Mouse (Mus musculus) midbrain, embryonic 15.5 days (tissue): ENCODE results near the gene Tcam1. TPM values are rescaled to one million over a fixed set of nuclear protein-coding genes. Genes with fewer than 3 reads are reported as not detected.
"Not testable (repeated sequence)": the region's sequence is repeated elsewhere in the genome, so short reads cannot be mapped to it uniquely, and the experiment has no call there.

Source experiments
- ATAC-seq: fragments of 200-750 bp; cut with Nextera tagmentation; replicated peaks from 2 replicates; pipeline ENCODE4 v1.8.0; 2017; ENCODE audit warnings: moderate TSS enrichment
- H3K27ac ChIP-seq: fragments of 300-500 bp; sonication (generic); 2 replicates; pipeline ENCODE4 v1.5.1; 2015; ENCODE audit warnings: mild to moderate bottlenecking, inconsistent platforms
- H3K27me3 ChIP-seq: fragments of 300-500 bp; sonication (generic); replicated peaks from 2 replicates; pipeline ENCODE4 v1.6.1; 2015; ENCODE audit warnings: inconsistent platforms
- H3K36me3 ChIP-seq: fragments of 300-500 bp; sonication (generic); replicated peaks from 2 replicates; pipeline ENCODE4 v1.6.1; 2015; ENCODE audit warnings: inconsistent platforms
- H3K4me1 ChIP-seq: fragments of 300-500 bp; sonication (generic); 2 replicates; pipeline ENCODE4 v1.6.1; 2015; ENCODE audit warnings: inconsistent platforms
- H3K4me2 ChIP-seq: fragments of 300-500 bp; sonication (generic); 2 replicates; pipeline ENCODE4 v1.6.1; 2015; ENCODE audit warnings: inconsistent platforms, mild to moderate bottlenecking, moderate library complexity
- H3K4me3 ChIP-seq: fragments of 300-500 bp; sonication (generic); 2 replicates; pipeline ENCODE4 v1.5.1; 2015; ENCODE audit warnings: mild to moderate bottlenecking, inconsistent platforms
- H3K9ac ChIP-seq: fragments of 300-500 bp; sonication (generic); 2 replicates; pipeline ENCODE4 v1.6.1; 2015; ENCODE audit warnings: mild to moderate bottlenecking, inconsistent platforms
- H3K9me3 ChIP-seq: fragments of 300-500 bp; sonication (generic); 2 replicates; pipeline ENCODE4 v1.6.1; 2016; ENCODE audit warnings: inconsistent platforms
- WGBS: fragments of 180-500 bp; shearing (Covaris S2); methylation state at CpG from one replicate; pipeline ENCODE4 v1.1.7; 2015; ENCODE audit warnings: mixed read lengths; 5-methylcytosine and 5-hydroxymethylcytosine counted together
- polyA plus RNA-seq: library from polyadenylated mRNA; unstranded; fragments of >200 nt; fragmentation: Nextera tagmentation; extraction: Ambion mirVana; gene quantifications from 2 replicates; pipeline ENCODE4 v1.2.1, GENCODE M21; 2015

Gene Tcam1
- 0.12 and 0.20 TPM in 2 replicates for polyA plus RNA-seq

DNA sequence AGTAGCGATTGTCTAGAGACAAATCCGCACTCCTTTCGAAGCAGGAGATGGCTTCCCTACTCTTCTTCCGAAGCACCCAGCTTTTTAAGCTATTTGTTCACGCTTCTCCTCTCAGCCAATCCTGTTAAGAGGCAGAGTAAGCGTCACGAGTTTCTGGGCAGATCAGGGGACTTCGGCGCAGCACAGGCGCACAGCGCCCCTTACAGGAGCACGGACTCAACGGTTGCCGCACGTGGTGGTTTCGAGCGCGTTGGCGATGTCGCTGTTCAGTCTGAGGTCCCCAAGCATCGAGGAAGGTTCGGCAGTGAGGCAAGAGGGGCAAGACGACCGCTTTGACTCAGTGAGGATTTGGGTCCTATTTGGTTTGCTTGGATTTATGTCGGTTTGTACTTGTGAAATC lies at the start of gene Tcam1:
Gene Tcam1 (plus strand): TSS at position 219 of the 400 bp plus-strand sequence.
- peak within 1 kb of the TSS; percentile 25 for H3K4me3 ChIP-seq
- 7% methylated on average over 25 of the region's 25 CpGs for WGBS
- H3K9ac ChIP-seq: no peak within 1 kb of the TSS; the same call in 1 of the 2 replicates
- peak within 1 kb of the TSS; percentile 52 for H3K4me2 ChIP-seq
- no peaks in the 10 kb centered on the region for H3K27me3 ChIP-seq
- no peak within 1 kb of the TSS for H3K27ac ChIP-seq
- ATAC-seq: peak; percentile 69
- H3K9me3 ChIP-seq: no peaks in the 10 kb centered on the region
- no peaks in the 10 kb centered on the region for H3K36me3 ChIP-seq
- H3K4me1 ChIP-seq: peaks cover 16% of the 10 kb centered on the region

DNA sequence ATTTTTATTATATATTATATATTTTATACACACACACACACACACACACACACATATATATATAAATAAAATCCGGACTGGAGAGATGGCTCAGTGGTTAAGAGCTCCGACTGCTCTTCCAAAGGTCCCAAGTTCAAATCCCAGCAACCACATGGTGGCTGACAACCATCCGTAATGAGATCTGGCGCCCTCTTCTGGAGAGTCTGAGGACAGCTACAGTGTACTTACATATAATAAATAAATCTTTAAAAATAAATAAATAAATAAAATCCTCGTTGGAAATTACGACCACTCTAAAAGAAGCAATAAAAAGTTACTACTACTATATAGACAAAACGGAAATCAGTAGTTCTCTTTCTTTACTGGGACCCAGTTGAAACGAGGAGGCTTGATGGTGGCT lies 42.5 kb upstream of the Tcam1 start:
- ATAC-seq, H3K9me3 ChIP-seq, H3K9ac ChIP-seq, H3K27ac ChIP-seq, H3K27me3 ChIP-seq, H3K4me2 ChIP-seq, H3K4me3 ChIP-seq, H3K4me1 ChIP-seq: not testable (repeated sequence)
- H3K36me3 ChIP-seq: peaks cover 54% of the 10 kb centered on the region
- WGBS: 85% methylated on average over 8 of the region's 8 CpGs

DNA sequence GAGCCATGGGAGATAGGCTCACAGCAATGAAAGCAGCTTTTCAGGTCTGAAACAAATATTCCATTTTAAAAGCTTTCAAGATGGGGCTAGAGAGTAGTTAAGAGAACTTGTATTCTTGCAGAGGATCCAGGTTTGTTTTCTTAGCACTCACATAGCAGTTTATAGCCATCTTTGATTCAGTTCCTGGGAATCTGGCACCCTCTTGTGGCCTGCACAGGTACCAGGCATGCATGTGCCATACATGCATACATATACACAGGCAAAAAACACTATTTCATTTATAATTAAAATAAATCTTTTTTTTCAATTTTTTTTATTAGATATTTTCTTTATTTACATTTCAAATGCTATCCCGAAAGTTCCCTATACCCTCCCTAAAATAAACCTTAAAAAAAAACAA lies 29.6 kb upstream of the Tcam1 start:
- WGBS: 93% methylated on average over 1 of the region's 1 CpGs
- no peak overlapping the region for H3K4me3 ChIP-seq
- H3K9me3 ChIP-seq: no peaks in the 10 kb centered on the region; the same call in 1 of the 2 replicates
- H3K4me1 ChIP-seq: no peaks in the 10 kb centered on the region
- no peak overlapping the region for H3K4me2 ChIP-seq
- ATAC-seq: no peak
- H3K27me3 ChIP-seq: no peaks in the 10 kb centered on the region
- H3K27ac ChIP-seq: no peak overlapping the region
- no peak overlapping the region for H3K9ac ChIP-seq
- H3K36me3 ChIP-seq: peaks cover 88% of the 10 kb centered on the region

DNA sequence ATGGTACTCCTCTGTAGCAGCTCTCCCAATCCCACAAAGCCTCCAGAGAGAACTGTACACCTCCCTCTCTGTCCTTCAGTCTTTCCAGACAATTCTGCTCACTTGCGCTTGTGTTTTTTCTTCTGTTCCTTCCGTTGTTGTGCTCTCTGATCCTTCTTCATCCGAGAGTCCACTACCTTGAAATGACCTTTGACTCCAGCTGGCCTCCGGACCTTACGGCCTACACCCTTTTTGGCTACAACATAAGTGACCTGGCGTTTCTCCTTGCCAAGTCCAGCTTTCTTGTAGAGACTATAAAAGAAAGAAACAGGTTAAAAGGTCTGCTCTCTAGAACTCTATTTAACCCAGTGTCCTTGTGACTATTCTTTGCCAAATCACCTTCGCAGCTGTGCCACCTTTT lies 27.1 kb upstream of the Tcam1 start:
- no peaks in the 10 kb centered on the region for H3K27me3 ChIP-seq
- no peak overlapping the region for H3K27ac ChIP-seq
- H3K4me2 ChIP-seq: no peak overlapping the region
- H3K4me3 ChIP-seq: no peak overlapping the region
- ATAC-seq: no peak
- H3K9ac ChIP-seq: no peak overlapping the region
- no peaks in the 10 kb centered on the region for H3K4me1 ChIP-seq
- H3K9me3 ChIP-seq: no peaks in the 10 kb centered on the region; the same call in 1 of the 2 replicates
- WGBS: 90% methylated on average over 7 of the region's 7 CpGs
- peaks cover 80% of the 10 kb centered on the region for H3K36me3 ChIP-seq

DNA sequence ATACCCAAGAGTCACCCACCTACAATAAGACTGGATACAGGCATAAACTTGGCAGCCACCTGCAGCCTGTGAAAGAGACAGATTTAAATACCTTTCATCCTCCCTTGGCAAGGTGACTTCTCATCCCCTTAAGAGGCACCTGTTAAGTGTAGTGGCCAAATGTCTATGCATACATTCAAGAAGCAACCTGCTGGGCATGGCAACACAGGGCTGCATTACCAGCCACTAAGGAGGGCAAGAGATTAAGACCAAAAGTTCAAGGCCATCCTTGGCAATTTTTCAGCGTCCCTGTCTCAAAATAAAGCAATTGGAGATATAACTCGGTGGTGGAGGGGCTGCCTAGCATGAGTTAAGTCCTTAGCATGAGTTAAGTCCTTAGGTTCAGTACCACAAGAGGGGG lies 21.7 kb upstream of the Tcam1 start:
- H3K4me2 ChIP-seq: peak overlapping the region; percentile 89
- peak overlapping the region; percentile 42; the same call in 1 of the 2 replicates for H3K9ac ChIP-seq
- H3K27ac ChIP-seq: no peak overlapping the region
- H3K4me1 ChIP-seq: peaks cover 23% of the 10 kb centered on the region
- no peaks in the 10 kb centered on the region for H3K27me3 ChIP-seq
- WGBS: 25% methylated on average over 2 of the region's 2 CpGs
- peaks cover 36% of the 10 kb centered on the region for H3K36me3 ChIP-seq
- H3K4me3 ChIP-seq: peak overlapping the region; percentile 70
- ATAC-seq: no peak
- no peaks in the 10 kb centered on the region for H3K9me3 ChIP-seq

DNA sequence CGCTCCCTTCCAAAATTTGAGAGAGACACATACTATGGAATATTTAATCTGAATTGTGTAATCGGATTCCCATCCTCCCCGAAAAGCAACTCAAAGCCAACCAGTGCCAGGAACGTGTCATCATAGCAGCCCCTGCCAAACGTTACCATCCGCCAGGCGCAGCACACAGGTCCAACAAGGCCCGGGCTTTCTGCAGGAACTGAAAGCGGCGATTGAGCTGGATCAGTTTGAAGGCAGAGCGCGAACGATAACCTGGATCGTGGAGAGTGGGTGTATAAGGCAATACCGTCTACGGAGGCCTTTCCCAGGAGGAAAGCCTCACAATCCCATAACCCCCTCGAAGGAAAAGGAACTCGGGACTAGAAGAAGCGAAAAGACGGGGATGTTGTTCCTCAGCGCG lies 21.3 kb upstream of the Tcam1 start:
- no peaks in the 10 kb centered on the region for H3K9me3 ChIP-seq
- peaks cover 23% of the 10 kb centered on the region for H3K4me1 ChIP-seq
- 0 out of 2 replicates have a peak overlapping the region, but pooled peaks have one; percentile 2 for H3K27ac ChIP-seq
- 4% methylated on average over 22 of the region's 22 CpGs for WGBS
- no peaks in the 10 kb centered on the region for H3K27me3 ChIP-seq
- peaks cover 32% of the 10 kb centered on the region for H3K36me3 ChIP-seq
- no peak; the same call in 1 of the 2 replicates for ATAC-seq
- H3K9ac ChIP-seq: peak overlapping the region; percentile 42
- H3K4me2 ChIP-seq: peak overlapping the region; percentile 89
- peak overlapping the region; percentile 70 for H3K4me3 ChIP-seq

DNA sequence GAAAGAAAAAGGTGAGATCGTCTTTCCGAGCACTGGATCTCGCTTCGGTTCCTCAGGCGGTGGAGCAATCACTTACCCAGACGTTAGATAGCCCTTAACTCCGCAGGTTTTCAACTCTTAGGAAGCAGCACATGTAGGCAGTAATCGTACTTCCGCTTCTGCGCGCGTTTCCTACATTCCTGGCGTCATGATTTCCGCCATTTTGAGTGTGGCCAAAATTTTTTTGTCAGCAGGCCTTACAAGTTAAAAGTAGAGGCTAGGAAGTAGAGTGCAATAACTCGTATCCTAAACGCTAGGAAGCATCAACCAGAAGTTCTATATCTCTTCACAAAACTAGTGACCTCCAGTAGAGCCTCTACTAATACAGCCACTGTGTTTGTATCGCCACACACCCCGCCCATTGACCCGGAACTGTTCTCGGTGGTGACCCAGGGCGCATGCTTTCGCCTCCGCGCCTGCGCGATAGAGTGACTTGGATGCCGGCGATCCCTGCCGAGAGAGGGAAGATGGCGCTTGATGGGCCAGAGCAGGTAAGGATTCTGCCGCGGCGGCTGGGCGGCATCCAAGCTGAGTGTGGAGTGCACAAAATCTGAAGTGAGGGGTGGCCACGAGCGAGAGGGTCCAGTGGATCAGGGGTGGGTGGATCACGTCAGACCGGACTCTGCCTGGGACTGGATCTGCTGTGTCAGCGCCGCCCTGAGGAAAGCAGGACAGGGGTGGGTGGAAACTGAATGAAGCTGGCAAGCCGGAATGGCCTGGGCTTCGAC lies 20.6 kb upstream of the Tcam1 start, which contains the start of the genes Ftsj3 and Psmc5:
Gene Ftsj3 (minus strand): TSS at position 395 of the 767 bp plus-strand sequence.
Gene Psmc5 (plus strand): TSS at position 470 of the 767 bp plus-strand sequence.
- Histone ChIP-seq H3K9ac (peak within 1 kb of the TSS; percentile 71), H3K27me3 (no peaks in the 10 kb centered on the region), H3K4me2 (peak within 1 kb of the TSS; percentile 89), H3K36me3 (peaks cover 25% of the 10 kb centered on the region), H3K4me1 (peaks cover 23% of the 10 kb centered on the region), H3K9me3 (no peaks in the 10 kb centered on the region), H3K27ac (peak within 1 kb of the TSS; percentile 84), H3K4me3 (peak within 1 kb of the TSS; percentile 70)
- 0% methylated on average over 42 of the region's 42 CpGs for WGBS
- ATAC-seq: peak; percentile 94

DNA sequence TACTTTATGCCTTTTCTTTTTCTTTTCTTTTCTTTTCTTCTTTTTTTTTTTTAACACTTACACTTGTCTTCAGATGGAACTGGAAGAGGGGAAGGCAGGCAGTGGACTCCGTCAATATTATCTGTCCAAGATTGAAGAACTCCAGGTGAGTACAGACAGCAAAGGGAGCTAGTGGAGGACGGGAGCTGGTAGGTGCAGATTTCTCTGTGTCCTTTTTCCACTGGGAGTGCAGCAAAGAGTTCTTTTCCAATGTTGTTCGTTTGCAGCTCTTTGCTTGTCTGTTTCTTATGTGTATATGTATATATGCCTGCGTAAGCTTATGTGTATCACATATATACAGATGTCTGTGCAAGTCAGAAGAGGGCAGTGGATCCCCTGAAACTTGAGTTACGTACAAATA lies 19.7 kb upstream of the Tcam1 start:
- peaks cover 20% of the 10 kb centered on the region; the same call in 1 of the 2 replicates for H3K36me3 ChIP-seq
- 77% methylated on average over 5 of the region's 5 CpGs for WGBS
- ATAC-seq: no peak
- H3K27ac ChIP-seq: no peak overlapping the region
- peaks cover 23% of the 10 kb centered on the region for H3K4me1 ChIP-seq
- H3K27me3 ChIP-seq: no peaks in the 10 kb centered on the region
- peak overlapping the region; percentile 71 for H3K9ac ChIP-seq
- H3K4me2 ChIP-seq: peak overlapping the region; percentile 89
- no peaks in the 10 kb centered on the region for H3K9me3 ChIP-seq
- peak overlapping the region; percentile 70 for H3K4me3 ChIP-seq

DNA sequence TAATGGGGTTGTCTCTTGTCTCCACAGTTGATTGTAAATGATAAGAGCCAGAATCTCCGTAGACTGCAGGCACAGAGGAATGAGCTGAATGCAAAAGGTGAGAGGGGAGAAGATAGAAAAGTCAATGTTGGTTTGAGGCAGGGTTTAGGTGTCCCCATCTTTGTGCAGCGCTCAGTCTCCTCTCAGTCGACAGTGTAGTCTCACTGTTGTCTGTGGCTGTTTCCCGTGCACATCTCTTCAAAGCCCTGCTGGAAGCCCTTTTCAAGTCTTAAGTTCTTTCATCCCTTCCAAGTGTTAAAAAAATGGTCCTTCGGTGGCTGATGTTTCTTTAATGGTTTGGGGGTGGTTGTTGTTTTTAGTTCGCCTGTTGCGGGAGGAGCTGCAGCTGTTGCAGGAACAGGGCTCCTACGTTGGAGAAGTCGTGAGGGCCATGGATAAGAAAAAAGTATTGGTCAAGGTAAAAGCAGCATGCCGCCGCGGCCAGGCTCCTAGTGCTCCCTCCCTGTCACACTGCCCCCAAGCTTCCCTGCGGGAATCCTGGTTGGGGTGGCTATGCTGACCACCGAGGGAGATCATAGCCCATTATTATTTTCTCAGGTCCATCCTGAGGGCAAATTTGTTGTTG lies 15.5 kb upstream of the Tcam1 start:
- no peak for ATAC-seq
- no peak overlapping the region for H3K27ac ChIP-seq
- no peak overlapping the region for H3K9ac ChIP-seq
- 83% methylated on average over 14 of the region's 14 CpGs for WGBS
- H3K27me3 ChIP-seq: no peaks in the 10 kb centered on the region
- peaks cover 38% of the 10 kb centered on the region for H3K36me3 ChIP-seq
- H3K4me1 ChIP-seq: peaks cover 14% of the 10 kb centered on the region
- no peak overlapping the region for H3K4me3 ChIP-seq
- H3K9me3 ChIP-seq: no peaks in the 10 kb centered on the region
- no peak overlapping the region for H3K4me2 ChIP-seq

DNA sequence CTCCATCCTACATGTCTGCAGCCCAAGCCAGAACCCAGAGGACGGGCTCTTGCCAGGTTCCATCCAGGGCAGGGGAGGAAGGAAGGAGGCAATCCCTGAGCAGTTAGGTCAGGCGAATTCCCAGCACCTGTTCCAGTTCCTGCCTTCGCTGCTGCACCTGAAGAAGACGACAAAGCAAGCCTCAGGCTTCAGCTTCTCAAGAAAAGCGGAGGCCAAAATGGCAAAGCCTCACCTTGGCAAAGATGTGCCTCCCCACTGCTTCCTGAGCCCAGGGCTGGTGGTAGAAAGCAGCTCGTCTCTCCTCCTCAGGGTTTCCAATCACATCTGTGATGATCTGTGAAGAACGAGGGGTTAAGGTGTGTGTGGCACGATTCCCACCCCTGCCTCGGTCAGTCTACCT lies 12.5 kb upstream of the Tcam1 start:
- H3K27ac ChIP-seq: no peak overlapping the region
- peaks cover 13% of the 10 kb centered on the region for H3K4me1 ChIP-seq
- WGBS: 92% methylated on average over 9 of the region's 9 CpGs
- no peaks in the 10 kb centered on the region for H3K27me3 ChIP-seq
- no peak for ATAC-seq
- H3K4me3 ChIP-seq: no peak overlapping the region
- H3K36me3 ChIP-seq: peaks cover 40% of the 10 kb centered on the region
- H3K9me3 ChIP-seq: no peaks in the 10 kb centered on the region
- no peak overlapping the region for H3K9ac ChIP-seq
- no peak overlapping the region for H3K4me2 ChIP-seq

DNA sequence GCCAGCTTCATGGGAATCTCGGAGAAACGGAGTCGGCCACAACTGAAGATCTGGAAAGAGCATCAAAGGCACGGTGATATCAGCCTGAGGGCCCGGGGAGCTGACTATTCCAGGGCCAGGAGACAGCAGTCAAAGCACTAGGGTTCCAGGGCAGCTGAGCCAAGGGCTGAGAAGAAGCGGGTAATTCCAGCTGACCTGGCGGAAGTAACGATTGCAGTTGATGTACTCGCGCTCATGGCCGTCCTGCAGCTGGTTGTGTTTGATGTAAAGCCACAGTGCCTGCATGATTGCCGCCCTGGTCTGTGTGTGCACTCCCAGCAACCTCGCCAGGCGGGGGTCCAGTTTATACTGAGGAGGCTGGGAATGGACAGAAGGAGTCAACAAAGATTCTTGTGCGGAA lies 11.5 kb upstream of the Tcam1 start:
- Histone ChIP-seq H3K36me3 (peaks cover 40% of the 10 kb centered on the region), H3K9me3 (no peaks in the 10 kb centered on the region), H3K4me1 (peaks cover 20% of the 10 kb centered on the region), H3K27ac (no peak overlapping the region), H3K4me2 (no peak overlapping the region), H3K4me3 (no peak overlapping the region), H3K27me3 (no peaks in the 10 kb centered on the region), H3K9ac (no peak overlapping the region)
- 96% methylated on average over 15 of the region's 15 CpGs for WGBS
- ATAC-seq: no peak

DNA sequence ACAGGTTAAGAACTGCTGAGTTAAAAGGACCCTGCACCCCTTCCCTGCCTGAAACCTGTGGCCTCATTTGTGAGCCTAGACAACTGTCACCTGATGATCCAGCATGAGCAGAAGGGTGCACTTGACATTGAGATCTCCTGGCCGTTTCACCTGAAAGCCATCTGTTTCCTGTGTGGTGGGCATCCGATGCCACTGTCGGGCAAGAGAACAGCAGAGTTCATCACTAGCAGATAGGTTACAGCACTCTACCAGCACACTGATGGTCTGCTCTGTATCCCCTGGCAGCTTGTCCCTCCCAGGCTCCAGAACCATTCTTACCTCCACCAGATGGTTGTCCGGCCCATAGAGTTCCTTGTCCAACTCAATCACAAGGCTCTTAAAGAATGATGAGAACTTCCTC lies 10.9 kb upstream of the Tcam1 start:
- Histone ChIP-seq H3K27ac (no peak overlapping the region), H3K4me2 (no peak overlapping the region), H3K36me3 (peaks cover 40% of the 10 kb centered on the region), H3K27me3 (no peaks in the 10 kb centered on the region), H3K4me1 (peaks cover 25% of the 10 kb centered on the region), H3K9me3 (no peaks in the 10 kb centered on the region), H3K9ac (no peak overlapping the region), H3K4me3 (no peak overlapping the region)
- ATAC-seq: no peak
- WGBS: 96% methylated on average over 4 of the region's 4 CpGs
